Mouse (Mus musculus): ENCODE results near the gene Ptprh.

Gene Ptprh

GRCm38 (mm10) chr7:4502421-4503090 is 101.3 kb downstream of the Ptprh start:
- in situ Hi-C loops (cut with MboI, MseI), result no loop called here

GRCm38 (mm10) chr7:4501558-4502397 is 102.1 kb downstream of the Ptprh start, which contains the start of gene Ppp1r12c:
TSS of gene Ppp1r12c (minus strand) at chr7:4501680.
- in situ Hi-C loops (cut with MboI, MseI), result no loop called here

- in situ Hi-C loops (cut with MboI, MseI), result no loop called here
Measured at GRCm38 (mm10) chr7:4500892-4501471, 102.9 kb downstream of the Ptprh start.

GRCm38 (mm10) chr7:4499034-4499433 is 104.8 kb downstream of the Ptprh start:
- in situ Hi-C loops (cut with MboI, MseI), result no loop called here
